Mouse (Mus musculus) kidney, postnatal 36 days (tissue): ENCODE results near the gene Klhl29.

Experiments used
- DNase-seq, 2 experiments: peaks; one replicate each; pipeline ENCODE4 v3.0.0; 2021 to 2022; ENCODE audit warnings: mixed read lengths in 2 of 2

Klhl29 gene

DNA sequence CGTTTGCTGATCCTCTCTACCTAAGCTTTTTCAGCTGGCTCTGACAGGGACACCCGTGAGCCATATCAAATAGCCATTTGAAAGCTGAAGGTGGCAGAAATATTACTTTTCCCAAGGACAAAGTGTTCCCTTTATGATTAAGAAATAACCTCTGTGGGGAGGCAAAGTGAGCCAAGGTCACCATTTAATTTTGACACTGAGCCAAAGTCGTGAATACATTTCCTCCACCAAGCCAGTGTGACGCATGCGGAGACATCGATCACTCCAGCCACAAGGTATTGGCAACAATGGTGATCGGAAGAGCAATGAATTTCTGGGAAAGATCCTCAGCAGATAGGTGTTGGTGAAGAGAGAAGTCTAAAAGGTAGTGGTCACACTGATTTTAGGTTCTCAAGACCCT lies 83.2 kb downstream of the Klhl29 start:
- DNase-seq: no peak

DNA sequence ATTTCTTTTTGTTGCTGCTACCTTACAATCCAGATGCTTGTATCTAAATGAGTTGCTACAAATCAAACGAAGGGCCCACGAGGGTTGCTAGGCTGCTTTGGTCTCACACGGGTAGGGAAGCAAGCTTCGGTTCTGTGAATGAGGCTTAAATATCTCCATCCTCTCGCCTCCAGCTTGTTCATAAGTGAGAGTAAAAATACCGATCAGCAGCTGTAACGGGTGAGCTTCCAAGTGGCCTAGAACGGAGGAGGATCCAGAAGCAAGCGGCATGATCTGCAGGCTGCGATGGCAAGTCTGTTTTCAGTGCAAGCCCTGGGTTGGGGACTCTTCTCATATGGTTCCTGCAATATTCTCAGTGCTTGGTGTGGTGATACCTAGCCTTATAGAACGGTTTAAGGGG lies 89.9 kb downstream of the Klhl29 start:
- no peak for DNase-seq

DNA sequence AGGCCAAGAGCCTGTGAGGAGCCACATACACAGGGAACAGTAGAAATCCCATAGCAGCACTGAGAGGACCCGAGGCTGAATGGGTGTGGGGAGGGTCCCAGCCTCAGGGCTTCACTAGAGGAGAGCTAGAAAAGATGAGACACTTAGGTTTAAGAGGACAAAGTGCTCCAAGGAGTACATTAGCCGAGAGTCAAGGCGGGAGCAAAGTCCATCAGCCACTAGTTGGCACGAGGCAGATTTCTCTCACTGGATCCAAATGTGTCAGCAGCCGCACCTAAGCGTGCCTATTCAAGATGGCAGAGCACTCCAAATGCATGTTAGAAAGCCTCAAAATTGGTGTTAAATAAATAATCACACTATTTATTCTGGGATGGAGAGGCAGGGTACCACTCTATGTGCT lies 90.5 kb downstream of the Klhl29 start:
- peak; percentile 79 to 80 for DNase-seq

DNA sequence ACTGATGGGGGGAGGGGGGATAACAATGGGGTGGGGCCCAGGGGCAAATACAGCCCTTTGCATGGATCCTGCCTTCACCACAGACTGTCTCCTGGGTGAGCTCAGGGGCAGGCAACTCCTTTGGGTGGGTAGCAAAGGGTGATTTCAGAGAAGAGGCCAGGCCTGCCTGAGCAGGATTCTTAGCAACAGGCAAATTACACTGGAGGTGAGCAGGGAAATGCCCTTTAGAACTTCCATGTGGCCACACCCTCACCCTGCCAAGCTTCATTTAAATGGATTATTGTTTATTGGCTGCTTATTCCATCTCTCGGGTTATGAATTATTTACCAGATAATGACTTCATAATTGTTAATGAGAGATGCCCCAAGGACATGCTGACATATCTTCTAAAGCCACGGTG lies 91.8 kb downstream of the Klhl29 start:
- DNase-seq: no peak

DNA sequence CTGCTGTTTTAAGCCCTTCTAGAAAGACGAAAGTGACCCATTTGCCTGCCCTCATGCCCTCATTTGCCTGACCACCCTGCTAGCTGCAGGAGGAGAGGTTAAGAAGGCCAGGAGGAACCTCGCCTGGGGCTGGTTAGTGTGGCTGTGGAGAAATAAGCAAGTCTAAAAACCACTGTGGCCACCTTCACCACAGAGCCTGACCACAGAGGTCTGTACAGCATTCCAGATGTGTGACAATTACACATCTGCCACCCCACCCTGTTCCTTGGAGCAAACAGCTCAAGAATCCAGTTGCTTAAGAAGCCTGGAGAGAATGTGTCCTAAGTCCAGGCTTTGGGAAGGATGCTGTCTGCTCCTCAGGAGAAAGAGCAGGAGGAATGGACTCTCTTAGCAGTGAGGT lies 92.9 kb downstream of the Klhl29 start:
- no peak for DNase-seq

DNA sequence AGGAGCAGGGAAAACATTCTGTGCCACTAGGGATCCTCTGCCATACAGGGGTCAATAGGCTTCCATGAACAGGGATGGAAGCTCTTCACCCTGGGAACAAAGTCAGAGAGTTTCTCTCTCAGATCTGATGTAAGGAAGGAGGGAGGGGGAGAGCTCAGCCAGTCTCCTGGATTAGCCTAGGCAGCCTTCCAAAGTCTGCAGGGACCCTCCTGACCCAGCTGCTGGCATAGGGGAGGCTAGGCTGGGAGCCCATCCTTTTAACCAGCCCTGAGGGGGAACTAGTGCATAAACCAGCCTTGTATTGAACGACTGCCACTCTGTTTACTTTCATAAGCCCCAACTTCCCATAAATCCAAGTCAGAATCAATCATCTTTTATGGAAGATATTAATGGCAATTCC lies 95.6 kb downstream of the Klhl29 start:
- DNase-seq: no peak

DNA sequence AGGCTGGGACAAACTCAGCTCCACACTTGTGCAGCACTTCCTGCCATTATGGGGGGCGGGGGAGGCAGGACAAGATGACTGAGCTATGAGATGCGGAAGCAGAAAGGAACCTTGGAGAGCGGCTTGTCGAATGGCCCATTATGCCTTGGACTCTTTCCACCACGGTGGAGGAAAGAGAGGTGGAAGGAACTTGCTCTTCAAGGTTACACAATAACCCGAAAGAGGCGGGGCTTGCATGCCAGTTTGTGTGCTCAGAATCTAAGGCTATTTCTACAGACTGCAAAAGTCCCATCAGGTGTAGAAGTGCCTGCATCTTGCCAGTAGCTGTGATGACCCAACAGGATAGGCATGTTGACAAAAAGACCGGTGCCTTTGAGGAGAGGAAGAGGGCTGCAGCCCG lies 98.5 kb downstream of the Klhl29 start:
- peak; percentile 86 to 90 for DNase-seq

DNA sequence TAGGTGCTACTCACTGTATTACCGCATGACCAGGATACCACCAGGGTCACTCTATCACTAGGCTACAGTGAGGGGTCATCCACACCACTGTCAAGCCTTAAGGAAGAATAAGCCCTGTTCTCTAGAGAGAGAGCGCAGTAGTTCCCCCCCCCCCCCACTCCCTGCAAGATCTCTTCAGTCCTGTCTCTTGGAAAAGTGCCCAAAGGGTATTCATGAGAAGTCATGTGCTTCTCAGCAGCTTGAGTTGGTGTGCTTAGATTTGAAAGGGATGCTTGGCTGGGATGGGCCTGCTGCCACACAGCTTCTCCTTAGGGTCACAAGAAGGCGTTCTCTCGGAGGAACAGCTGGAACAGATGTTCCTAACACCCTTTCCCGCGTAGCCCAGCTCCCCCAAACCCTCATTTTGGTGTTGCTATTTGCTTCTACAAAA lies 100.0 kb downstream of the Klhl29 start:
- no peak for DNase-seq

DNA sequence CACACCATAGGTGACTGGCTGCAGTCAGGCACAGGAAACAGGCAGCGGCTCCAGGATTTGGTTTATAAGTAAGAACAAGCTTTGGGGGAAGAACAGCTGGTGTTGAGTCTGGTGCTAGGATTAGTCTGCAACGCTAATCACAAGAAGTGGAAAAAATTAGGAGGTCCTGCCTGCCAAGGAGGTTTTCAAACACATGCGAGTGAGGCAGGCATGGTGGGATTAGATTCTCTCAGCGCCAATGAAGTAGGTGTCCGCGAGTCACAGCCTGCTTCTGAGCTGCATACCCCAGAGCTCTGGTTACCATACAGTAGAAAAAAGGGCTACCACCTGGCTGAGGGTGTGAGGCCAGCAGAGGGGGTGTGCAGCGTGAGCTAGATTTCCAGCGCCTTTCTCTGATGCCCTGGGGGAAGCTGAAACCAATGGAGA lies 101.0 kb downstream of the Klhl29 start:
- DNase-seq: no peak

DNA sequence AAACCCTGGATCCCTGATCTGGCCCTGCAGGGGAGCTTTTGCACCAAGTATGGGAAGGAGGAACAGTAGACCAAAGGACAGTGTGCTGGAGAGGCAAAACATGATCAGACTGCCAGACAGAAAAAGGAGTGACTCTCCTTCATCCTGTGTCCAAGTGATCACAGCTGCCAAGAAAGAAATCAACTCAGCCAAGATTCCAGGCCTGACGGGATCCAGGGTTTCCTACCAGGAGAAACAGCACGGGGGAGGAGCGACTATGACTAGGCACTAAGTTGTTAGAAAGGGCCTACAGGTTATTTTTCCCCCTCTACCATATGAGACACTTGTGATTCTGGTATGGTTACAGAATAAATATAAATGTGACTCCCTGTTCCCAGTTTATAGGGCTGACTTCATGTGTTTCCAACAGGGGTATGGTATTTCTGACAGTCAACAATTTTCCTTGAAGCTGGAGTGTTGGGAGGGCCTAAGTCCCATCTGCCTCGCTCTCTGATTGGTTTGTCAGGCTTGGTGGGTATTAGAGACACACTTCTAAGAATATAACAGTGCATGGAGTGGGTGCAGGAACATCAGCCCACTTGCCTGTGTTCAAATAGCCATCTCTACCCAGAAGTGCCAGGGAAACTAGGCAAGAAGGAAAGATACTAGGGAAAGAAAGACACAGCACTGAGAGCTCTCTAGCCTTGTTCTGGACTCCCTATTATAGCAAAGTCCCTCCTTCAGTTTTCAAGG lies 102.0 kb downstream of the Klhl29 start:
- no peak for DNase-seq

DNA sequence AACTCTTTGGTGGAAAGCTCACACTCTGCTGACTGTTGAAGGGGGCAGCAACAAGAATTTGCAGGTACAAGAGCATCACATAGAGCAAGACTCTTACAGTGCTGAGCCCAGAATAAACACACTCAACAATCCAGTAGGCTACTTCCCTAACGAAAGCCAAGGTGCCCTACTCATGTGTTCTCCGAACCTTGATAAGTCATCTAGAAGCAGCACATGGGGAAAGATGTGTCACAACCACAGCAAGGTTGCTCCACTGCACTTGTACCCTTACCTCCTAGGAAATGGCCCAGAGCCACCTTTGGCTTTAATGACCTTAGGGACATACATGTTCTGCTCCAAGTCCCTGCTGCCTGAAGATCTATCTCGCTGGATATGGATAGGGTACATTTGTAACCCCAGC lies 105.0 kb downstream of the Klhl29 start:
- no peak for DNase-seq

DNA sequence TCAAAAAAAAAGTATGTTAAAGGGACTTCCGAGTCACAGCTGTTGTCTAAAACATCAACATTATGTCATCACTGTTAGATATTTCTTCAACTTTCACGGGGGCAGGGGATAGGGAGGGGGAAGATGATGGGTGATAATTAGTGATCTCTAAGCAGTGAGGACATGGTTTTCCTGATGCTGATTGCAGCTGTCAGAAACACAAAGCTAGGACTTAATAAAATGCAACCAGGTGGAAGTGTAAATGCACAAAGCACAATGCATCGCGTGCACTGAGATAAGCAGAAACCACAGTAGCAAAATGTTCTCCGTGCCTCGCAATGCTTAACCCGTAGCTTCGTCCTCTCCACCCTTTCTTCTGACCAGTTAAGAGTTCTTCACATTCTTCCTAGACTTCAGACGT lies 105.5 kb downstream of the Klhl29 start:
- DNase-seq: no peak

DNA sequence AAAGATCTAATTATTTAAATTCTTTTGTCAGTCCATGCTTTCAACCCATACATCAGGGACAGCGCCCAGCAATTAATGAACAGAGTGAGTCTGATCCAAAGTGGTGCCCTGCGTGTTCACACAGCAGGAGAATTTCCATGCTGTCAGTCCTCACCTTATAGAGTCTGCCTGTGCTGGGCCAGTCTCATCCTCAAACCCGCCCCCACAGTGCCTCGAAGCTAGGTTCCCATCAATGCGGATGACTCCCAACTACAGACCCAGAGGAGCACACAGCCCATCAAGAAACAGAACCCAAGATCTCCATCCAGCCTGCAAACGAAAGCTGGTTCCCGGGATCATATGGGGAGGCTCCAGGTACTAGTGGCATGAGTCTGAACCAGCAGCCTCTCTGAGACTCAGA lies 106.4 kb downstream of the Klhl29 start:
- DNase-seq: no peak

DNA sequence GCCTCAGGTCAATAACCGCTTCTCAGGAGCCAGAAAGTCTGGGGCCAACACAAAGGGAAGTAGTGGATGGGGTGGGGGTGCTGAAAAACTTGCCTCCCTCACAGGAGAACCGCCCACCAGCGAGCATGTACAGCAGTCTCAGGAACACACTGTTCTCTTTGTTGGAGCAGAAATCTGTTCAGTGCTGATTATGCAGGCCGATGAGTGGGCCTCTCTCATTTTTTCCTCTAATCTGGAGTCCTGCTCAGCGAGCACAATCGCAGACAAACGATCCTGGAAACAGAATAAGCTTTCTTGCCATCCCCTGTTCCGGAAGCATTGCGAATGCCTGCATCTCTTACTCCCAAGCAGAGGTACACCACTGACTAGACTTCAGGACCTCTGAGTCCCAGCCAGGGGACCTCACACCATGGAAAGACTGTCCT lies 107.3 kb downstream of the Klhl29 start:
- no peak for DNase-seq

DNA sequence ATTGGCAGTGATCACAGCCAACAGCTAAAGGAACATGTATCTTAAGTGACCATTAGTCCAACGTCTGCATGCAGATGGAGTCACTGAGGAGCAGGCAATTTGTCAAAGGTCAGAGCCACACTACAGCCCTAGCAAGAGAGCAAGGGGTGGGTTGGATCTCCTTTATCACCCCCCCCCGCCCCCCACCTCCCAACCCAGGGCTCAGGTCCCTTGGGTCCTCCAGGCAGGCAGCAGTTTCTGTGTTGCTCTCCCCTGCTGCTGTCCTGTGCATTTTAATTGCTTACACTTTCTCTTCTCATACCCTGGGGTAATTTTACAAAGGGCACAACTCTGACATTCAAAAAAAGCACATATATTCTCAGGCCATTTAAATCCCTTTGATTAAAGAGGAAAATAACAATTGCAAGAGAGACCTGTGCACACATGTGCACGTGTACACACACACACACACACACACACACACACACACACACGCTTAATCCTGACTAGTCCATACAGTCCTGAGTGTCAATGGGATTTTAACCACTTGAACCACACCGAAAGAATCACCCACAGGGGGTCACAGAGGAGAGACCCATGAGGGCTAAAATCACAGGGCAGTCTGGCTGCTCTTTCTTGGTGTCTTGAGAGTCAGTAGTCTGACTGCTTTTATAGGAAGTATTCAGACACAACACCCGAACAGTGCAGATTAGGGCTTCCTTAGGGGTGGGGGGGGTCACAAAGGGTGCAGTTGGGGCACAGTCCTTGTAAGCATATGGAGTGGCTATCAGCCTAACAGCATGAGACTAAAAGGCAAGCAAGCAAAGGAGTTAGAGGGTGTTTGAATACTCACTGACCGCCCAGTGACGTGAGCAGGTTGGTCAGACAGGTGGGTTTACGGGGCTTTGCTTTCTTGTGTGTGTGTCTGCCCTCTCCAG lies 108.0 kb downstream of the Klhl29 start:
- no peak for DNase-seq

DNA sequence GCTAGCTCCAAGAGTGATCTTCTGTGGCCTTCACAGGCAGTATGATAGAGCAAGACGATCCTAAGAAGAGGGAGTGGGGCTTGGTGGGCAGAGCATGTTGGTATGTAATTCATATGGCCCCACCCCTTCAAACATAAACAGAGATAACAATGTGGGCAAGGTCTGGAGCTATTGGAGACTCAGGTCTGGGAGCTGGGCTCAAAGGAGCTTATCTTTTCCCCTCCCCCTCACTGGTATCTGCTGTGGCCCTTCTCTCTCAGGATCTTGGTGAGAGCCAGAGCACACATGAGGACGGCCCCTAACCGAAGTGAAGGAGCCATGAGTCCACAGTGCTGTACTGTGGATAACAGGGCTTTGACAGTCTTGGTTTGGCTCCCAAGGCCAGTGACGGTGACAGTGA lies 108.7 kb downstream of the Klhl29 start:
- no peak for DNase-seq

DNA sequence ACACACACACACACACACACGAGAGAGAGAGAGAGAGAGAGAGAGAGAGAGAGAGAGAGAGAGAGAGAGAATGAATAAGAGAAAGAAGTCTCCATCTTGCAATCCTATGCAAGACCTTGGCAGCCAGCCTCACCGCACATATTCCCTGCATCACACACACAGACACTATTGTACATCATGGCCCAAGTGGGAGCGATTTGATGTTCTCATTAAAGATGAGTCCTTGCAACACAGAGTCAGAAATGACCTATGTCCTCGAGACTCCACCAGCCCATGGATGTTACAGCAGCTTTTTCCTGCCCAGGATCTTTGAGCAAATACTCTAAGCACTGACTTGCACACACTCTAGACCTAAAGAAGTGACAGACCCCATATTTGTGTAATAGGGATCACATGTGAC lies 114.0 kb downstream of the Klhl29 start:
- no peak for DNase-seq

DNA sequence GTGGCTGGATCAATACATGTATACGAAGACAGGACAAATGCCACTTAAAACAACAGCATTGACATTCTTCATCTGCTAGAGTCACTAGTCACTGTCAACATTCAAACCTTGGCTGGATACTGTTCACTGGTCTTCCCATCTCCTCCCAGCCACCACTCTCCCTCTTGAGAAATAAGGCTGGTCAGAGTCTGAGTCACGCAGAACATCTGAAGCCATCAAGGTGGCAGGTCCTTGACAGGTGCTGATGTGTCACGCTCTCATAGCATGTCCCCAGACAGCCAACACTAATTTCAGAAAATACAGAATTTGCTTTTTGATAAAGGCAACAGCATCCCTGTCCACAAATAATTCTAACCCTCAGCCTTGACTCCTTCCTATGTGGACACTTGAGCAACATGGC lies 116.7 kb downstream of the Klhl29 start:
- no peak for DNase-seq

DNA sequence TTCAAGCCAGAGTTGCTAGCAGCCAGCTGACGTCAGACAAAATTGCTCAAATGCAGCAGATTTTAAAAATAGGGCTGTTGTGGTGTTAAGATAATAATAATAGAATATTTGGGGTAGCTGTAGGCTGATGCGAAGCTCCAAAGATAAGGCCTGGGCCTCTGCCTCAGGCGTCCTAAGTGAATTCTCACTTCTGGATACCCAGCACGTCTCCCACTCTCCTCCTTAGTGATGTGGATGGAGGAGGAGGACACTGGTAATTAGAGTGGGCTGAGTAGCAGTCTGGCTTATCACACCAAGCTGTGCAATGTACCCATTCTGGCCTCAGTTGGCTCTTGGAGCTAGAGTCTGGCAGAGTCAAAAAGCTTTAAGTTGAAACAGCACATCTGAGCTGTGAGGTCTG lies 118.3 kb downstream of the Klhl29 start:
- no peak for DNase-seq

DNA sequence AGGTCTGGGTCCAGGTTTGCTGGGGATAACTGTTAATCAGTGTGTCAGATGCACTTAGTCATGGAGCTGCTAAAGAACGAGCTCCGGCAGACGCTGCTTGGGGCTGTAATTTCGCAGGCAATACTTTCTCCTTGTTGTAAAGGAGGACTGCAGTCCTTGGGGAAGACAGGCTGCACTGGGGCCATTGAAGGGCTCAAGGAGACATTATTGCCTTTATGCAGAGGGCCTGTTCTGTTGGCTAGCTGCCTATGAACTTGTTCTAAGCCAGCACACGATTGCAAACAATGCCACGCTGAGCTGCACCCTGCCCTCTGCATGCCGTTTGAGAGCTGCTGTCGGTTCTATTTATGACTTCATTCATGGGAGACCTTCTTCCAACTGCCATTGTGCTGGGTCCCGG lies 120.4 kb downstream of the Klhl29 start:
- no peak for DNase-seq

DNA sequence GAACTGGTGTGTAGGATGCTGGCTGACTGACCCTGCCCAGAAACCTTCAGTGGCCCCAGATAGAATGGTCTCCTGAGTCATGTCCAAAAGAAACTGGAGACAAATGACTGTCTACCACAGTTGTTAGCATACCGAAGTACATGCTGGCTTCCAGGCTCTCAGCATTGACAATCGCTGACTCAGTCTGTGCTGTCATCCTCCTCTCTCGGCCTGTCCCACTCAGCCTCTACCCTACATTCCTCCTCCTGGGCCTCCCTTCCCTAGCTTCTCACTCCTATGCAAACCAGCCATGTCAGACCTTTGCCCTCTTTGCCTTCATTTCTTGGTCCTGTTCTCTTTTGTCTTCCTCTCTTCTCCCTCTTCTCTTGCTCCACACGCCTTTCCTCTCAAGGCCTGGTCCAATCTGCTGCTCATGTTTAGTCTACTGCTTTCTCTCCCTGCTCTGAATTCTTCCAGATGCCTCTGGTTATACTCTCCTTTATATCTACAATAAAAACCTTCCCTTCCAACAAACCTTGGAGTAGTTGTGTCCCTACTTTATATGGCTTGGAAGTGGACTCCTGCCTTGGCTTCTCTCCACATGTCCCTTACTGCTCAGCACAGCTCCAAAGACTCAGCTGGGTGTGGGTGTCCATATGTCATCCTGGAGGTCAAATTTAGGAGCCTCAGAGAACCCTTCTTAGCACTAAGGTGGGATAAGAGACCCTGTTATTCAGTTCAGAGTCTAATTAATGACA lies 121.1 kb downstream of the Klhl29 start:
- no peak for DNase-seq

DNA sequence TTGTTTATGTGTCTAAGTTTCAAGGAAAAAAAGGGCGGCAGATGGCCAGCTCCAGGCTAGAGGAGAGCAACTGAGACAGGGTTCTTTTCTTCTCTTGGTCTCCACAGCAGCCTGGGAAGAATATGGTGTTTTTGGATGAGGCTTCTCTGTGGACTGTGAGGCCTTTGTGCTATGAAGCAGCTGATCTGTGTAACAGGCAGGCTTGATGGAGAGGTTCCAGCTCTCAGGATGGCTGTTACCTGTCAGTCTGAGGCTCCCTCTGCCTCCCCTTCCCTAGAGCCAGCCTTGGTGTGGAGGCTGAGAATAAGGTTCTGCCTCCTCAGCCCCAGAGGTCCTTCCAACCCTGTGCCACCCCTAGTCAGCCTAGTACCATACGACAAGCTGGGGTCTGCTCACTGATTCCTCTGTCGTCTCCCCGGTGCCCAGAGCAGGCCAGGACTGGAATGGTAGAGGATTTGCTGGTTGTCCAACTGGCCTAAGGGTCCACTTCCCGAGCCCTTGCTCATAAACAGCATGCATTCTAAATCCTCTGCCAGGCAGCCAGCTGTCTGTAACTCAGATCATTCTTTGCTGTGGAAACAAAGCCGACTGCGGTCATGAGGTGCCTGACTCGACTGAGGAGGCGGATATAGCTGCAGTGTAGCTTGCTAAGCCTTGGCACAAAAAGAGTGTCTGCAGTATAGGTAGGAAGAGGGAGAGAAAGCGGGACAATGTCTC lies 122.0 kb downstream of the Klhl29 start:
- DNase-seq: no peak

DNA sequence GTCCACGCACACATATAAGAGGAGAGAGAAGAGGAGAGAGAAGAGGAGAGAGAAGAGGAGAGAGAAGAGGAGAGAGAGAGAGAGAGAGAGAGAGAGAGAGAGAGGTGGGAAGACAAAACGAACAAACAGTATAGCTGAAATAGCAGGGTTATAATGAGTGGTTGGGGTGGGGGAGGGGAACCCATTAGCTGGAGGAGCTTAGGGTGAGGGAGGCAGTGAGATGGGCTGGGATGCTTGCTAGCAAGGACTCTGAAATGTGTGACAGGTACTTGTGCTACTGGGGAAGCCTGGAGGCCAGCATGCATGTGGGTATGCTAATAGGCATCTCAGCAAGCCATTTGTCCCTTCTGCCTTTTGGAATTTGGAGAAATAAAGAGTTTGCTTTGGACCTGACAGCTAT lies 122.9 kb downstream of the Klhl29 start:
- no peak for DNase-seq
